Mouse (Mus musculus): ENCODE data around the gene Izumo1r.

Izumo1r gene

GRCm38 (mm10) chr9:14866957-14867356 lies 36.8 kb downstream of the Izumo1r start:
- in situ Hi-C loops (cut with MboI, MseI), result no loop called here

GRCm38 (mm10) chr9:14864726-14865125 lies 39.0 kb downstream of the Izumo1r start:
- in situ Hi-C loops (cut with MboI, MseI), result no loop called here

- in situ Hi-C loops (cut with MboI, MseI), result no loop called here
These were observed 40.6 kb downstream of the Izumo1r start for GRCm38 (mm10) chr9:14863126-14863525.

- in situ Hi-C loops (cut with MboI, MseI), result no loop called here
These were observed 43.7 kb downstream of the Izumo1r start, which contains the start of gene Gpr83 for GRCm38 (mm10) chr9:14859868-14860639. Gene Gpr83, plus strand, starts transcription at chr9:14860210.

GRCm38 (mm10) chr9:14858782-14859181 lies 45.0 kb downstream of the Izumo1r start:
- in situ Hi-C loops (cut with MboI, MseI), result no loop called here

GRCm38 (mm10) chr9:14858170-14858706 lies 45.5 kb downstream of the Izumo1r start:
- in situ Hi-C loops (cut with MboI, MseI), result no loop called here

- in situ Hi-C loops (cut with MboI, MseI), result no loop called here
These were observed 46.7 kb downstream of the Izumo1r start for GRCm38 (mm10) chr9:14856922-14857654.

- in situ Hi-C loops (cut with MboI, MseI), result no loop called here
These were observed 49.2 kb downstream of the Izumo1r start for GRCm38 (mm10) chr9:14854585-14854984.

- in situ Hi-C loops (cut with MboI, MseI), result loop anchor here (5.0 kb wide), 1 partner anchor 169 kb away; no protein-coding TSS in a partner anchor
These were observed 55.3 kb downstream of the Izumo1r start for GRCm38 (mm10) chr9:14848267-14848935.

GRCm38 (mm10) chr9:14846428-14846827 lies 57.3 kb downstream of the Izumo1r start:
- in situ Hi-C loops (cut with MboI, MseI), result loop anchor here (5.0 kb wide), 1 partner anchor 171 kb away; no protein-coding TSS in a partner anchor

- in situ Hi-C loops (cut with MboI, MseI), result no loop called here
These were observed 59.8 kb downstream of the Izumo1r start for GRCm38 (mm10) chr9:14843901-14844300.

- in situ Hi-C loops (cut with MboI, MseI), result no loop called here
These were observed 60.4 kb downstream of the Izumo1r start for GRCm38 (mm10) chr9:14843311-14843857.

GRCm38 (mm10) chr9:14841878-14842761 lies 61.6 kb downstream of the Izumo1r start:
- in situ Hi-C loops (cut with MboI, MseI), result no loop called here

GRCm38 (mm10) chr9:14839970-14840369 lies 63.8 kb downstream of the Izumo1r start:
- in situ Hi-C loops (cut with MboI, MseI), result no loop called here

GRCm38 (mm10) chr9:14839527-14839926 lies 64.2 kb downstream of the Izumo1r start:
- in situ Hi-C loops (cut with MboI, MseI), result no loop called here

All from T-helper 2 cell (primary cell).